Mouse (Mus musculus) midbrain, postnatal 0 days (tissue): ENCODE measurements around the gene Tgfbr3. TPM values are rescaled to one million over a fixed set of nuclear protein-coding genes. Genes with fewer than 3 reads are reported as not detected.

Experiments
- ATAC-seq: fragments of 200-750 bp; cut with Nextera tagmentation; 2 replicates; pipeline ENCODE4 v1.8.0; 2017; ENCODE audit warnings: moderate number of reproducible peaks, mild to moderate bottlenecking, moderate TSS enrichment, moderate library complexity; ENCODE audit not compliant: low FRiP score
- DNase-seq: peaks from one replicate; pipeline ENCODE4 v3.0.0-alpha.2; 2015; ENCODE audit warnings: low spot score
- H3K27ac ChIP-seq: fragments of 300-500 bp; sonication (generic); 2 replicates; pipeline ENCODE4 v1.5.1; 2014; ENCODE audit warnings: low read depth, mild to moderate bottlenecking, low read length, mixed read lengths
- H3K27me3 ChIP-seq: fragments of 300-500 bp; sonication (generic); 2 replicates; pipeline ENCODE4 v1.6.1; 2014; ENCODE audit warnings: low read length, control low read depth, mixed read lengths; ENCODE audit not compliant: insufficient read depth
- H3K36me3 ChIP-seq: fragments of 300-500 bp; sonication (generic); 2 replicates; pipeline ENCODE4 v1.6.1; 2014; ENCODE audit warnings: low read length, control low read depth, mixed read lengths; ENCODE audit not compliant: insufficient read depth
- H3K4me1 ChIP-seq: fragments of 300-500 bp; sonication (generic); 2 replicates; pipeline ENCODE4 v1.6.1; 2014; ENCODE audit warnings: mild to moderate bottlenecking, control low read depth, antibody characterized with exemption, low read length, mixed read lengths; ENCODE audit not compliant: insufficient read depth
- H3K4me2 ChIP-seq: fragments of 300-500 bp; sonication (generic); 2 replicates; pipeline ENCODE4 v1.6.1; 2014; ENCODE audit warnings: low read depth, mild to moderate bottlenecking, low read length, mixed read lengths; ENCODE audit not compliant: poor library complexity, severe bottlenecking
- H3K4me3 ChIP-seq: fragments of 300-500 bp; sonication (generic); 2 replicates; pipeline ENCODE4 v1.5.1; 2014; ENCODE audit warnings: low read depth, mild to moderate bottlenecking, low read length, moderate library complexity
- H3K9ac ChIP-seq: fragments of 300-500 bp; sonication (generic); replicated peaks from 2 replicates; pipeline ENCODE4 v1.6.1; 2014; ENCODE audit warnings: mild to moderate bottlenecking, low read length, moderate library complexity, mixed read lengths; ENCODE audit not compliant: poor library complexity, severe bottlenecking
- H3K9me3 ChIP-seq: fragments of 300-500 bp; sonication (generic); 2 replicates; pipeline ENCODE4 v1.6.1; 2016; ENCODE audit warnings: low read length, control low read depth
- CTCF ChIP-seq: IDR thresholded peaks from 2 replicates; pipeline ENCODE4 v1.5.1; 2016; ENCODE audit warnings: antibody characterized with exemption, mild to moderate bottlenecking
- WGBS: fragments of 180-500 bp; shearing (Covaris S2); extraction: QIAGEN DNeasy Blood & Tissue Kit; methylation state at CpG from one replicate; pipeline ENCODE4 v1.1.7; 2014; 5-methylcytosine and 5-hydroxymethylcytosine counted together
- polyA plus RNA-seq: library from polyadenylated mRNA; unstranded; fragments of >200 nt; fragmentation: Nextera tagmentation; extraction: Ambion mirVana; gene quantifications from 2 replicates; pipeline ENCODE4 v1.2.1, GENCODE M21; 2015
- total RNA-seq: library from RNA; depleted of rRNA; stranded (reverse); fragments of >200 nt; gene quantifications from 2 replicates; pipeline ENCODE4 v1.2.3, GENCODE M21; 2014

Tgfbr3 gene
- total and polyA plus RNA-seq, 2 experiments from 2014 or later: 4.0 to 13.8 TPM

- TF ChIP-seq CTCF: no peak
- Histone ChIP-seq H3K9ac (no peak overlapping the region), H3K27me3 (no peaks in the 10 kb centered on the region), H3K4me3 (no peak overlapping the region), H3K27ac (no peak overlapping the region), H3K9me3 (no peaks in the 10 kb centered on the region), H3K36me3 (no peaks in the 10 kb centered on the region), H3K4me1 (no peaks in the 10 kb centered on the region), H3K4me2 (no peak overlapping the region)
- DNase-seq (no peak), ATAC-seq (no peak)
- 77% methylated on average over 7 of the region's 7 CpGs for WGBS
These were observed 123.7 kb downstream of the Tgfbr3 start for GRCm38 (mm10) chr5:107165734-107166133.

- ATAC-seq: no peak
- WGBS: 92% methylated on average over 5 of the region's 5 CpGs
- Histone ChIP-seq H3K4me1 (no peaks in the 10 kb centered on the region), H3K36me3 (no peaks in the 10 kb centered on the region), H3K27ac (no peak overlapping the region), H3K9ac (no peak overlapping the region), H3K9me3 (no peaks in the 10 kb centered on the region), H3K4me3 (no peak overlapping the region), H3K4me2 (no peak overlapping the region), H3K27me3 (no peaks in the 10 kb centered on the region)
- no peak for TF ChIP-seq CTCF
- DNase-seq: no peak
These were observed 124.2 kb downstream of the Tgfbr3 start for GRCm38 (mm10) chr5:107165271-107165670.

GRCm38 (mm10) chr5:107164856-107165255 is 124.6 kb downstream of the Tgfbr3 start:
- Histone ChIP-seq H3K4me3 (no peak overlapping the region), H3K27ac (no peak overlapping the region), H3K9ac (no peak overlapping the region), H3K36me3 (no peaks in the 10 kb centered on the region), H3K9me3 (no peaks in the 10 kb centered on the region), H3K4me1 (no peaks in the 10 kb centered on the region), H3K4me2 (no peak overlapping the region), H3K27me3 (no peaks in the 10 kb centered on the region)
- WGBS: 91% methylated on average over 4 of the region's 4 CpGs
- ATAC-seq: no peak
- DNase-seq: no peak
- TF ChIP-seq CTCF: no peak

GRCm38 (mm10) chr5:107164146-107164545 is 125.3 kb downstream of the Tgfbr3 start:
- Histone ChIP-seq H3K9ac (no peak overlapping the region), H3K9me3 (no peaks in the 10 kb centered on the region), H3K27me3 (no peaks in the 10 kb centered on the region), H3K36me3 (no peaks in the 10 kb centered on the region), H3K4me3 (no peak overlapping the region), H3K27ac (no peak overlapping the region), H3K4me2 (no peak overlapping the region), H3K4me1 (no peaks in the 10 kb centered on the region)
- WGBS: 89% methylated on average over 4 of the region's 4 CpGs
- no peak for TF ChIP-seq CTCF
- no peak for DNase-seq
- ATAC-seq: no peak

GRCm38 (mm10) chr5:107163336-107163735 is 126.1 kb downstream of the Tgfbr3 start:
- ATAC-seq (no peak), DNase-seq (no peak)
- no peak overlapping the region for H3K9ac ChIP-seq
- no peak overlapping the region for H3K4me2 ChIP-seq
- H3K27me3 ChIP-seq: no peaks in the 10 kb centered on the region
- H3K9me3 ChIP-seq: no peaks in the 10 kb centered on the region
- no peak overlapping the region for H3K27ac ChIP-seq
- TF ChIP-seq CTCF: no peak
- no peaks in the 10 kb centered on the region for H3K36me3 ChIP-seq
- H3K4me1 ChIP-seq: no peaks in the 10 kb centered on the region
- no peak overlapping the region for H3K4me3 ChIP-seq

GRCm38 (mm10) chr5:107162812-107163211 is 126.6 kb downstream of the Tgfbr3 start:
- TF ChIP-seq CTCF: no peak
- Histone ChIP-seq H3K4me2 (no peak overlapping the region), H3K4me1 (no peaks in the 10 kb centered on the region), H3K4me3 (no peak overlapping the region), H3K27ac (no peak overlapping the region), H3K9me3 (no peaks in the 10 kb centered on the region), H3K9ac (no peak overlapping the region), H3K36me3 (no peaks in the 10 kb centered on the region), H3K27me3 (no peaks in the 10 kb centered on the region)
- ATAC-seq: no peak
- no peak for DNase-seq
- WGBS: 77% methylated on average over 6 of the region's 6 CpGs
